Mouse (Mus musculus) thymus, postnatal 14 days (tissue): Measurements from ENCODE around the gene Csmd2.

ENCODE experiments used
- DNase-seq: peaks from one replicate; pipeline ENCODE4 v3.0.0; 2021

Gene Csmd2

GRCm38 (mm10) chr4:128365851-128366250, 378.2 kb downstream of the Csmd2 start:
- no peak for DNase-seq

GRCm38 (mm10) chr4:128368088-128368487, 380.4 kb downstream of the Csmd2 start:
- DNase-seq, result no peak

- no peak for DNase-seq
Observed at GRCm38 (mm10) chr4:128371766-128372165, 384.1 kb downstream of the Csmd2 start.

GRCm38 (mm10) chr4:128373196-128373595, 385.5 kb downstream of the Csmd2 start:
- no peak for DNase-seq

GRCm38 (mm10) chr4:128374051-128374450, 386.4 kb downstream of the Csmd2 start:
- DNase-seq, result no peak

- no peak for DNase-seq
Observed at GRCm38 (mm10) chr4:128378946-128379345, 391.3 kb downstream of the Csmd2 start.

GRCm38 (mm10) chr4:128381331-128381730, 393.7 kb downstream of the Csmd2 start:
- no peak for DNase-seq

- no peak for DNase-seq
Observed at GRCm38 (mm10) chr4:128383800-128384199, 396.1 kb downstream of the Csmd2 start.

GRCm38 (mm10) chr4:128391484-128391883, 403.8 kb downstream of the Csmd2 start:
- no peak for DNase-seq

- no peak for DNase-seq
Observed at GRCm38 (mm10) chr4:128392279-128392678, 404.6 kb downstream of the Csmd2 start.

- no peak for DNase-seq
Observed at GRCm38 (mm10) chr4:128393864-128394263, 406.2 kb downstream of the Csmd2 start.

GRCm38 (mm10) chr4:128396616-128397015, 409.0 kb downstream of the Csmd2 start:
- DNase-seq, result no peak

- no peak for DNase-seq
Observed at GRCm38 (mm10) chr4:128397804-128398203, 410.1 kb downstream of the Csmd2 start.

GRCm38 (mm10) chr4:128398948-128399347, 411.3 kb downstream of the Csmd2 start:
- no peak for DNase-seq

GRCm38 (mm10) chr4:128400016-128400415, 412.4 kb downstream of the Csmd2 start:
- DNase-seq, result no peak

- no peak for DNase-seq
Observed at GRCm38 (mm10) chr4:128401591-128401990, 413.9 kb downstream of the Csmd2 start.

GRCm38 (mm10) chr4:128402706-128403105, 415.0 kb downstream of the Csmd2 start:
- no peak for DNase-seq

GRCm38 (mm10) chr4:128405576-128405975, 417.9 kb downstream of the Csmd2 start:
- DNase-seq, result no peak

GRCm38 (mm10) chr4:128407084-128407845, 419.6 kb downstream of the Csmd2 start:
- no peak for DNase-seq

- DNase-seq, result no peak
Observed at GRCm38 (mm10) chr4:128411941-128412630, 424.4 kb downstream of the Csmd2 start.

GRCm38 (mm10) chr4:128414741-128415140, 427.1 kb downstream of the Csmd2 start:
- no peak for DNase-seq

- no peak for DNase-seq
Observed at GRCm38 (mm10) chr4:128419988-128420617, 432.4 kb downstream of the Csmd2 start.

- DNase-seq, result no peak
Observed at GRCm38 (mm10) chr4:128422486-128422885, 434.8 kb downstream of the Csmd2 start.

- DNase-seq, result no peak
Observed at GRCm38 (mm10) chr4:128425339-128425738, 437.7 kb downstream of the Csmd2 start.
